Mouse (Mus musculus) forebrain, embryonic 11.5 days (tissue): ENCODE measurements around the gene Dlgap4. TPM values are rescaled to one million over a fixed set of nuclear protein-coding genes. Genes with fewer than 3 reads are reported as not detected.

Experiments
- ATAC-seq: fragments of 200-750 bp; cut with Nextera tagmentation; replicated peaks from 2 replicates; pipeline ENCODE4 v1.8.0; 2017; ENCODE audit warnings: moderate TSS enrichment; ENCODE audit not compliant: low FRiP score
- DNase-seq: peaks from one replicate; pipeline ENCODE4 v3.0.0-alpha.2; 2017; ENCODE audit warnings: low spot score
- H3K27ac ChIP-seq: fragments of 300-500 bp; sonication (generic); 2 replicates; pipeline ENCODE4 v1.5.1; 2014; ENCODE audit warnings: low read depth, low read length
- H3K27me3 ChIP-seq: fragments of 300-500 bp; sonication (generic); 2 replicates; pipeline ENCODE4 v1.6.1; 2014; ENCODE audit warnings: mild to moderate bottlenecking, low read length, mixed read lengths; ENCODE audit not compliant: control insufficient read depth, insufficient read depth
- H3K36me3 ChIP-seq: fragments of 300-500 bp; sonication (generic); 2 replicates; pipeline ENCODE4 v1.6.1; 2014; ENCODE audit warnings: mild to moderate bottlenecking, low read length, moderate library complexity, mixed read lengths; ENCODE audit not compliant: control insufficient read depth, insufficient read depth
- H3K4me1 ChIP-seq: fragments of 300-500 bp; sonication (generic); replicated peaks from 2 replicates; pipeline ENCODE4 v1.6.1; 2014; ENCODE audit warnings: low read length, mixed read lengths; ENCODE audit not compliant: control insufficient read depth, insufficient read depth
- H3K4me2 ChIP-seq: fragments of 300-500 bp; sonication (generic); 2 replicates; pipeline ENCODE4 v1.6.1; 2014; ENCODE audit warnings: low read depth, mild to moderate bottlenecking, low read length, moderate library complexity, mixed read lengths; ENCODE audit not compliant: severe bottlenecking
- H3K4me3 ChIP-seq: fragments of 300-500 bp; sonication (generic); 2 replicates; pipeline ENCODE4 v1.5.1; 2014; ENCODE audit warnings: low read depth, low read length
- H3K9ac ChIP-seq: fragments of 300-500 bp; sonication (generic); 2 replicates; pipeline ENCODE4 v1.6.1; 2014; ENCODE audit warnings: low read length
- H3K9me3 ChIP-seq: fragments of 300-500 bp; sonication (generic); 2 replicates; pipeline ENCODE4 v1.6.1; 2016; ENCODE audit warnings: low read length, mixed read lengths; ENCODE audit not compliant: control insufficient read depth
- WGBS: fragments of 180-500 bp; shearing (Covaris S2); extraction: QIAGEN DNeasy Blood & Tissue Kit; methylation state at CpG from one replicate; pipeline ENCODE4 v1.1.7; 2014; 5-methylcytosine and 5-hydroxymethylcytosine counted together
- polyA plus RNA-seq: library from polyadenylated mRNA; unstranded; fragments of >200 nt; fragmentation: Nextera tagmentation; extraction: Ambion mirVana; gene quantifications from 2 replicates; pipeline ENCODE4 v1.2.1, GENCODE M21; 2014

The Dlgap4 gene
- polyA plus RNA-seq, 1 experiment from 2014 or later = 140 TPM

DNA sequence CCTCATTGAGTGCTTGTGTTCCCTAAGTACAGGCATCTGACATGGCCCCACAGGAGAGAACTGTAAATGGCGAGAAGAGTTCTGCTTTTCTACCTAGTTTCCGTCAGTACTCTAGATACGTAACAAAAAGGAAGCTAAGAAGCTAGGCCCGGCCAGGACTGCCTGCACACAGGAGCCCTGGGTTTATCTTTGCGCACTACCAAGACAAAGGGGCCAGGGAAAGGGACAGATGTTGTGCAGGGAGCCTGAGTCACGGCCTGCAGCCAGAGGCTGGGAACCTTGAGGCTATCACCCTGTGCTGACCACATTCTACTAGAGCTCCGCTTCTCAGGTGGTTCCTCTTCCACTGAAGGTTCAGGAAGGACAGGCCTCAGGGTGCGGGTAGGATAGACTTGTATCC, 136.2 kb downstream of the Dlgap4 start:
- H3K27me3 ChIP-seq = no peaks in the 10 kb centered on the region
- H3K4me3 ChIP-seq = no peak overlapping the region
- DNase-seq = no peak
- H3K9me3 ChIP-seq = no peaks in the 10 kb centered on the region
- H3K4me1 ChIP-seq = no peaks in the 10 kb centered on the region
- ATAC-seq = no peak
- no peak overlapping the region for H3K27ac ChIP-seq
- no peak overlapping the region for H3K4me2 ChIP-seq
- peaks cover 10% of the 10 kb centered on the region; the same call in 1 of the 2 replicates for H3K36me3 ChIP-seq
- H3K9ac ChIP-seq = no peak overlapping the region
- 92% methylated on average over 8 of the region's 8 CpGs for WGBS

DNA sequence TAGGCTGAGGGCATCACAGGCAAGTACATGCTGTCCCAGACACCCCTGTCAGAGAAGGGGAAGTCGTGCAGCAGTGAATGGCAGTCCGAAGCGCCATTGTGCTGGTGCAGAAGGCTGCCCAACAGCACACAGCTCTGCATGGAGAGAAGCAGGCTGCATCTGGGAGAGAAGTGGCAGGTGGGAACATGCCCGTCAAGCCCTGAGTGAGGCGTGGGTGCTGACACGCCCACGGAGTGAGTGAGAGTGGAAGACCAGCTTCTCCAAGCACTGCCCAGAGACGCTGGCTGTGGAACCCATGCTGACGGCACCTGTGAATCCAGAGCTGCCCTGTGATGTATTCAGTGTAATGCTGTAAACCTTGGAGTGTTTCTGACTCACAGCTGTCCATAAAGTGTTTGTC, 143.4 kb downstream of the Dlgap4 start:
- Histone ChIP-seq H3K4me3 (no peak overlapping the region), H3K36me3 (peaks cover 50% of the 10 kb centered on the region), H3K4me1 (no peaks in the 10 kb centered on the region), H3K27ac (no peak overlapping the region), H3K9ac (no peak overlapping the region), H3K27me3 (no peaks in the 10 kb centered on the region), H3K4me2 (no peak overlapping the region), H3K9me3 (peaks cover 9% of the 10 kb centered on the region; the same call in 1 of the 2 replicates)
- 96% methylated on average over 9 of the region's 9 CpGs for WGBS
- ATAC-seq (no peak), DNase-seq (no peak)

DNA sequence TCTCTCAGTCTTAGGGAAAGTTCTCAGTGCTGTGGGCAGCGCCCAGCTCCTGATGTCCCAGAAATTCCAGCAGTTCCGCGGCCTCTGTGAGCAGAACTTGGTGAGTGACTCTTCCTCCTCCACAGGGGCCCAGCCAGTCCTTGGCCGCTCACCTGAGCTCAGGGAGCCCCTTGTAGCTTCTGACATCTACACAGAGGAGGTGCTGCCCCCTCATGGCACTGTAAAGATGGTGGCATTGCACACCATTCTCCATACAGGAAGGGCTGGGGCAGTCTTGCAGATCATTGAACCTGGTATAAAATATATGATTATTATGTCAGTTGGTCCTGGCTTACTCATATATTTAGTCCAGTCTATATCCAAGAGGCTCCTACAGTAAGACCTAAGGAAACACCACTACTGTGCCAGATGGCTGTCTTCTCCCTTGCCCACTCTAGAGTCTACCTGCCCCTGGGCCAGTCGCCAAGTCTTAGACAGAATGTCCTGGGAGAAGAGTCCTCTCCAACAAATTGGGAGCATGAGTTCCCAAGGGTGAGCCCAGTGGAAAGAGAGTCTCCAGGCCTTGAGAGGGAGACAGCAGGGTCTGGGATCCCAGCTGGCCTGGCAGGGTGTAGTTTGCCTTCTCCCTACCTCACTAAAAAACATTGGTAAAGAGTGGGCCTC, 147.5 kb downstream of the Dlgap4 start:
- Histone ChIP-seq H3K27me3 (no peaks in the 10 kb centered on the region), H3K27ac (no peak overlapping the region), H3K4me3 (no peak overlapping the region), H3K9ac (no peak overlapping the region), H3K4me2 (no peak overlapping the region), H3K4me1 (no peaks in the 10 kb centered on the region), H3K9me3 (peaks cover 9% of the 10 kb centered on the region; the same call in 1 of the 2 replicates), H3K36me3 (peaks cover 45% of the 10 kb centered on the region)
- ATAC-seq = no peak
- WGBS = 93% methylated on average over 5 of the region's 5 CpGs
- no peak for DNase-seq

DNA sequence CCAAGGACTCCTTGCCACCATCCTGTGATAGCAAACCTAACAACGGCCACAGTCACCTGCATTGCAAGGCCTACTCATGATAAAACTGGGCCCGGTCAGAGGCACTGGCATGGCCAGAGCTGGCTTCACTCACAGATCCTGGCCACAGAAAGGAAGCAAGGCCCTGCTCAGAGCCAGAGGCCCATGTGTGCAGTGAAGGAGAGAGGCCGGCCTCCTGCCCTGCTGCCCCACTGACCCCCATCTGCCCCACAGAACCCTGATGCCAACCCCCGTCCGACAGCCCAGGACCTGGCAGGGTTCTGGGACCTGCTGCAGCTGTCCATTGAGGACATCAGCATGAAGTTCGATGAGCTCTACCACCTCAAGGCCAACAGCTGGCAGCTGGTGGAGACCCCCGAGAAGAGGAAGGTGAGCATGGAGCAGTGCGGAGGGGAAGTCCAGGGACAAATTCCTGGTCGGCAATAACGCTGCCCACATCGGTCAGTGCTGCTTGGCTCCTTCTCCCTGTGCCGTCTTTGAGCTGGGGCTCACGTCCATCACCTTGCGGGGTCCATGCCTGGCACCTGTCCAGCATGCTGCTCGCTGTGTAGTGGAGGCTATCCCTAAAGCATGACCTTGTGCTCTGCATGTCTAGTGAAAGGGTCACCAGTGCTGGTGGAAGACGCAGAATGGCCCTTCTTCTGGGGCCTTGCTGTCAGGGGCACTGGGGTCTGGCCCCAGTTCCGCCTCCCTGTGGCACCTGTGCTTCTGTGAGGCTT, 148.2 kb downstream of the Dlgap4 start:
- Histone ChIP-seq H3K4me1 (no peaks in the 10 kb centered on the region), H3K36me3 (peaks cover 38% of the 10 kb centered on the region), H3K27ac (no peak overlapping the region), H3K27me3 (no peaks in the 10 kb centered on the region), H3K4me3 (no peak overlapping the region), H3K4me2 (no peak overlapping the region), H3K9ac (no peak overlapping the region), H3K9me3 (peaks cover 9% of the 10 kb centered on the region; the same call in 1 of the 2 replicates)
- WGBS = 95% methylated on average over 17 of the region's 17 CpGs
- ATAC-seq (no peak), DNase-seq (no peak)

DNA sequence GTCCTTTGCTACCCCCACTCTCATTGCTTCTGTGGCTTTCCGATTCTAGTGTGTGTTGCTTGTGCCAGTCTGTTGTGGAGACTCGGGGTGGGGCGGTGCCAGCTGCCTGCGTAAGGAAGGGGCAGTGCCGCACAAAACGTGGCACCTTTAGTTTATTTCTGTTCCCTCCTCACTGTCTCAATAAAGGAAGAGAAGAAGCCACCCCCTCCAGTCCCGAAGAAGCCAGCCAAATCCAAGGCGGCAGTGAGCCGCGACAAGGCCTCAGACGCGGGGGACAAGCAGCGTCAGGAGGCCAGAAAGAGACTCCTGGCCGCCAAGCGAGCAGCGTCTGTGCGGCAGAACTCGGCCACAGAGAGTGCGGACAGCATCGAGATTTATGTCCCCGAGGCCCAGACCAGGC, 149.0 kb downstream of the Dlgap4 start:
- H3K4me1 ChIP-seq = no peaks in the 10 kb centered on the region

DNA sequence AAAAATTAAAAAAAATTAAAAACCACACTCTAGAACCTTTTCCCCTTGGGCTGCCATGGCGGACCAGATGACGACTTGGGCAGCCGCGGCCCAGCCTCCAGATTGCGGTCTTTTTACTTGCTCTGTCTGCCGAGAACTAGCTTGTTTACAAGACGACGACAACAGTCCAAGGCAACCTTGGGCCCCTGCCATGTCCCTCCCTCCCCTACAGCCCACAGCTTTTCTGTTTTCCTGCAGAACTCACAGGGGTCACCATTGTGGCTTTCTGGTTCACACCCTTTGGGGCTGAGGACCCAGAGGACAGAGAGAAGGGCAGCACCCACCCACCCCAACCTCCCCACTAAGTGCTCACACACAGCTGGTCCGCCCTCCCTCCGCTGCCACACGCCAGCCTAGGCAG, 149.6 kb downstream of the Dlgap4 start:
- no peak overlapping the region for H3K4me3 ChIP-seq
- WGBS = 87% methylated on average over 11 of the region's 11 CpGs
- no peak for DNase-seq
- no peak overlapping the region for H3K27ac ChIP-seq
- H3K9ac ChIP-seq = no peak overlapping the region
- no peak for ATAC-seq
- H3K4me1 ChIP-seq = no peaks in the 10 kb centered on the region
- no peak overlapping the region for H3K4me2 ChIP-seq
- H3K36me3 ChIP-seq = peaks cover 24% of the 10 kb centered on the region
- no peaks in the 10 kb centered on the region for H3K27me3 ChIP-seq
- peaks cover 3% of the 10 kb centered on the region; the same call in 1 of the 2 replicates for H3K9me3 ChIP-seq

More for the DNA sequence above, 149.0 kb downstream of the Dlgap4 start:
- Histone ChIP-seq H3K9me3 (peaks cover 9% of the 10 kb centered on the region; the same call in 1 of the 2 replicates), H3K36me3 (peaks cover 30% of the 10 kb centered on the region), H3K9ac (no peak overlapping the region), H3K4me3 (no peak overlapping the region), H3K27ac (no peak overlapping the region), H3K27me3 (no peaks in the 10 kb centered on the region), H3K4me2 (no peak overlapping the region)
- WGBS = 91% methylated on average over 21 of the region's 21 CpGs
- DNase-seq = no peak
- ATAC-seq = no peak

DNA sequence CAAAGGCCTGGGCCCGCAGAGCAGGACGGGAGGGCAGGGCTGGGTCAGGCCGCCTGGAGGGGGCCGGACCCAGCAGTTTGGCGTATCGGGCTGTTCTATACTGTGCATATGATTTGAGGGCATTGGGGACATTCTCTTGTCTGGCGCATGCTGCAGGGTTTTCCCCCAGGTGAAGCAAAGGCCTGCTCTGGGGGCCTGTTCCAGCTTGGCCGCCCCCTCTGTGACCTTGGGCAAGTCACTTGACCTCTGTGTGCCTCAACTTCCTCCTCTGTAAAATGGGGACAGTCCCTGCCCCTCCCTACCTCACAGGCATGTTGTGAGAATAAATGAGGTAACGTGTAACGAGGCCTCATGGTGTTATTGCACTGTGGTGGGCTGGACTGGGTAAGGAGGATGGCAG, 150.5 kb downstream of the Dlgap4 start:
- no peak for ATAC-seq
- Histone ChIP-seq H3K9ac (no peak overlapping the region), H3K9me3 (no peaks in the 10 kb centered on the region), H3K27ac (no peak overlapping the region), H3K4me1 (no peaks in the 10 kb centered on the region), H3K4me3 (no peak overlapping the region), H3K27me3 (no peaks in the 10 kb centered on the region), H3K4me2 (no peak overlapping the region), H3K36me3 (peaks cover 15% of the 10 kb centered on the region)
- DNase-seq = no peak
- WGBS = 96% methylated on average over 10 of the region's 10 CpGs

DNA sequence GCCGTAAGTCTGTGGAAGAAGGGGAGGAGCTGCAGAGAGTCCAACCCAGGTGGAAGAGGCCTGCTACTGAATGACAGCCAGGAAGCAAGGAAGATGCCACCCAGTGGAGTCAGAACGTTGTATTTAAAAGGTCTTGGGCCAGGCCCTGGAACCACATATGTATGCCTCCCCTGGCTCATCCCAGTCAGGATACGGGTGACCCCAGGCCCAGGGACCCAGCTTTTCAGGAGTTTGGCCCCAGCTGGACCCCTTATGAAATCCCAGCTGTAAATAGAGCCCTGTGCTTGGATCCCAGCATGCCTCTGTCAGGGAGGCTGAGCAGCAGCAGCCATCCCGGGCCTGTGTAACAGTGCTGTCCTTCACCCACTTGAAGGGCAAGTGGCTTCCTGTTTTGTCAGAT, 151.2 kb downstream of the Dlgap4 start:
- H3K4me3 ChIP-seq = no peak overlapping the region
- DNase-seq (no peak), ATAC-seq (no peak)
- no peak overlapping the region for H3K4me2 ChIP-seq
- H3K27me3 ChIP-seq = no peaks in the 10 kb centered on the region
- peaks cover 15% of the 10 kb centered on the region for H3K36me3 ChIP-seq
- no peaks in the 10 kb centered on the region for H3K4me1 ChIP-seq
- H3K9ac ChIP-seq = no peak overlapping the region
- H3K27ac ChIP-seq = no peak overlapping the region
- WGBS = 76% methylated on average over 4 of the region's 4 CpGs
- H3K9me3 ChIP-seq = no peaks in the 10 kb centered on the region
